Mouse (Mus musculus): ENCODE measurements around the gene Slc6a8.

The Slc6a8 gene

GRCm38 (mm10) chrX:73672879-73673618, at the start of gene Slc6a8:
Gene Slc6a8, plus strand, starts transcription at chrX:73673150.
- no peak for DNase-seq (ENCODE audit: low read depth, low spot score)

DNA sequence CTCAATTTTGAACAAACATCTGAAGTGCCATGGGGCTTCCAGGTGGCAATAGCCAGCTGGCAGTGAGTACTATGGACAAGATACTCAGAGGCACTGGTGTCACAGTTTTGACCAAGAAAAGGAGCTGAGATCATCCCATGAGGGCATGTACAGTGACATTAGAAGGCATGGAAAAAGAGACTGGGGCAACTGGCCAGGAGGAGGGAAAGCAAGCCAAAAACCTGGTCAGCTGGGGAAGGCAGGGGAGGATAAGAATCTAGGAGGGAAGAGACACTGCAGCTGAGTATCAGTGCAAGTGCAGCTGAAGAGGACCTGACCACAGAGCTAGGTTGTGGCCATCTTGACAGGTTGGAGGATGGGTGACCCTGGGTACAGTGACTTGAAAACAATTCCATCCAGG, 46.0 kb upstream of the Slc6a8 start:
- no peak for DNase-seq (ENCODE audit: low read depth, low spot score)

DNA sequence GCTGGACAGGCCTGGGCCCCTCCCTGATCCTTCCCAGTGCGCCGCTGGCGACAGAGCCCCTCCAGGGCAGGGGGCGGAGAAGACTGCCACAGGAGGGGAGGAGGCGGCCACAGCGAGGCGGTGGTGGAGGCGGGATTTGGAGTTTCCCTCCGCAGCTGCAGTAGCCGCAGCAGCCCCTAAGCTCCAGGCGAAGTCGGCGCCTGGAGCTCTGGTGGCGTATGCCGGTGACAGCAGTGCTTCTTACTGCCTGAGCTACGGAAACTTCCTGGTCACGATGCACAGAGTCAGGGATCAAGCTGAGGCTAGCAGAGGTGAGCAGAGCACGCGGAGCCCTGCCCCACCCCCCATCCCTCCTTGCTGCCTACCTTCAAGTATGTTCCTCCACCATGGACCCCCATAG, 37.5 kb upstream of the Slc6a8 start:
- no peak for DNase-seq (ENCODE audit: low read depth, low spot score)

DNA sequence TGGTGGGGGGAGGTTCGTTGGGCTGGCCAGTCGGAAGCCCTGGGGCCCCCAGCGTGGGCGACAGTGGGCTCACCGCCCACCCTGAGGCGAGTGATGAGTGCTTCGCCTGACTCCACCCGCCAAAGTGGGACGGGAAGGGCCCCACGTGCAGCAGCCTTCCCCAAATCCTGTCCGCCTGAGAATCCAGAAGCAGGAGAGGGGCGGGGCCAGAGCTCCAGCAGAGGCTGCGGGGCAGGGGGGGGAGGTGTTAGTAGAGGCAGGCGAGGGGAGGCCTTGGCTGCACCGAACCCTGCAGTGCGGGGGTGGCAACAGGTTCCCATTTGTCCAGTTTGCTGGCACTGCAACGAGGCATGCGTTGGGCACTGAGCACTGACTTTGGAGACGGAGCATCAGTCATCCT, 35.5 kb upstream of the Slc6a8 start:
- DNase-seq (ENCODE audit: low read depth, low spot score), result no peak

DNA sequence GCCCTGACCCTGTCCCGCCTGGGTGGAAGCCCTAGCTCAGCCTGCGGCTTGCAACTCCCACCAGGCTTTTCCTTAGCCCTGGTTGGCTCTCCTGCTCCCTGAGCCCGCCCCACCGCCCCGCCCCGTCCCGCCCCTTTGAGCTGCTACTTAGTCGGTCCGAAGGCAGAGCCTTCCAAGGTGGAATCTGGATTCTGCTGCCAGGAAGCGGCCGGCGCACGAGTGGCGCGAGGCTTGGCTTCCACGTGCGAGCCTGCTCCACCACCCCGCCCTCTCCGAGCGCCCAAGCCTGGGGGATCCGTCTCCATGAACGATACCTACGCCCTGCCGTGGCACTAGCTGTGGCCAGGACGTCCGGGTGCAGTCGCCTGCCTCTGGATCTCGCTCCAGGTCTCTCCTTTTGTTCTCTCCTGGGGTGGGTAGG, 33.7 kb upstream of the Slc6a8 start, which contains the start of gene Dusp9:
Gene Dusp9 (plus strand): TSS at position 165 of the 421 bp plus-strand sequence.
- DNase-seq (ENCODE audit: low read depth, low spot score), result no peak

DNA sequence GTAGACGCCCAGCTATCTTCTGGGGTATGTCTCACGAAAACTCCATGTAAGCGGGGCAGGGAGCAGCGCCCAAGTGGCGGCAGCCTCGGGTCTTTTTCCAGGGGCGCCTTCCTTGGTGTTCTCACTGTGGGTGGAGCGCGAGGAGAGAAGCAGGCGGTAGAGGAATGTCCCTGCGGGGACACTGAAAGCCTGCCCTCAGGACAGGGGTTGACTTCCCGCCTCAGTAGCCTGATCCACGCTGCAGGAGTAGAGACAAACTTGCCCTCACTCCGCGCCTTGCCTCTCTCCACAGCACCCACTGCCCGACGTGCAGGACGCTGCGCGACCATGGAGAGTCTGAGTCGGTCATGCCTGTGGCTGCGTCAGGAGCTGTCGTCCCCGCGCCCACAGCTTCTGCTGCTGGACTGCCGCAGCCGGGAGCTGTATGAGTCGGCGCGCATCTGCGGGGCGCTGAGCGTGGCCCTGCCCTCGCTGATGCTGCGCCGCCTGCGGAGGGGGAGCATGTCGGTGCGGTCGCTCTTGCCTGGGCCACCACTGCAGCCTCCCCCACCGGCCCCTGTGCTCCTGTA, 33.0 kb upstream of the Slc6a8 start:
- DNase-seq (ENCODE audit: low read depth, low spot score), result no peak

DNA sequence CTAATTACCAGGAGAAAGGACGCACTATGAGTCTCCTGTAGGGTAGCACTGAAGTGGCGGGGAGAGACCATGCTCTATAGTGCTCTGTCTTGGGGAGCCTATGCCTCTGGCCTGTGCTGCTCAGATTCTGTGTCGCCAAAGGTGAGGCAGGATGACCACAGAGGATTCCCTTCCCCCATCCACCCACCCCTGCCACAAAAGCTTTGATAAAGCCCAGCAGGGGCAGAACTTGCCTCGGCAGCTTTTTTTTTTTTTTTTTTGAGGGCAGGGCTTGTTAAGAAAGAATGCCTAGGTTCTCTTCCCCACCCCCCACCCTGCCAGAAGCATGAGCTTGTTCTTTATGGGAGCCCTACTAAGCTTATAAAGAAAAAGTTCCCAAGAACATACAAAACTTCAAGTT, 27.8 kb upstream of the Slc6a8 start:
- no peak for DNase-seq (ENCODE audit: low read depth, low spot score)

GRCm38 (mm10) chrX:73650869-73651268, 22.1 kb upstream of the Slc6a8 start:
- DNase-seq (ENCODE audit: low read depth, low spot score), result no peak

GRCm38 (mm10) chrX:73653392-73653791, 19.6 kb upstream of the Slc6a8 start:
- DNase-seq (ENCODE audit: low read depth, low spot score), result no peak

- DNase-seq (ENCODE audit: low read depth, low spot score), result no peak
Measured at GRCm38 (mm10) chrX:73654177-73654576, 18.8 kb upstream of the Slc6a8 start.

- no peak for DNase-seq (ENCODE audit: low read depth, low spot score)
Measured at GRCm38 (mm10) chrX:73655529-73655928, 17.4 kb upstream of the Slc6a8 start.

GRCm38 (mm10) chrX:73658391-73658790, 14.6 kb upstream of the Slc6a8 start:
- DNase-seq (ENCODE audit: low read depth, low spot score), result no peak

GRCm38 (mm10) chrX:73658936-73659574, 13.9 kb upstream of the Slc6a8 start:
- no peak for DNase-seq (ENCODE audit: low read depth, low spot score)

GRCm38 (mm10) chrX:73659575-73660283, 13.2 kb upstream of the Slc6a8 start, which contains the start of gene Pnck:
Gene Pnck, minus strand, starts transcription at chrX:73660117.
- no peak for DNase-seq (ENCODE audit: low read depth, low spot score)

GRCm38 (mm10) chrX:73660284-73660665, 12.7 kb upstream of the Slc6a8 start:
- DNase-seq (ENCODE audit: low read depth, low spot score), result no peak

DNA sequence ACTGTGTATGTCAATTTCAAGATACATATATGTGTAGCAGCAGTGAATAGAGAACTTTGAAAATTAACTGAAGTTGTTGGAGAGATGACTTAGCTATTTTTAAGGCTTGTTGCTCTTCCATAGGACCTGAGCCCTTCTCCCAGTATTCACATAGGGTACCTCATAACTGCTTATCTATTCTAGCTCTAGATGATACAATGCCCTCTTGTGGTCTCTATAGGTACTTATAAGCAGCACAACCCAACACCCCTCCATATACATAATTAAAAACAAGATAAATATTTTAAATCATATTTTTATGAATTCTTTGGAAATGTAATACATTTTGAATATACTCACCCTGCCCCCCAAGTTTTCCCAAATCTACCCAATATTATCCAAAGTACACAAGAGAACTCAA, 9.8 kb upstream of the Slc6a8 start:
- no peak for DNase-seq (ENCODE audit: low read depth, low spot score)

- no peak for DNase-seq (ENCODE audit: low read depth, low spot score)
Measured at GRCm38 (mm10) chrX:73672031-73672431, 919 bp upstream of the Slc6a8 start.

DNA sequence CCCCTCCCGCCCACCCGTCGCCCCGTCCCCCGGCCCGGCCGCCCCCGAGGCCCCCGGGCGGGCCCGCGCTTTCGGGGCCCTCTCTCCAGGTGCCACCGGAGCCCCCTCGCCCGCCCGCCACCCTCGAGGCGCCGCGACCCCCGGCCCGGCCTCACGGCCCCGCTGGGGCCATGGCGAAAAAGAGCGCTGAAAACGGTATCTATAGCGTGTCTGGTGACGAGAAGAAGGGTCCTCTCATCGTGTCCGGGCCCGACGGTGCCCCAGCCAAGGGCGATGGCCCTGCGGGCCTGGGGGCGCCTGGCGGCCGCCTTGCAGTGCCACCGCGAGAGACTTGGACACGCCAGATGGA, 643 bp downstream of the Slc6a8 start:
- no peak for DNase-seq (ENCODE audit: low read depth, low spot score)

DNA sequence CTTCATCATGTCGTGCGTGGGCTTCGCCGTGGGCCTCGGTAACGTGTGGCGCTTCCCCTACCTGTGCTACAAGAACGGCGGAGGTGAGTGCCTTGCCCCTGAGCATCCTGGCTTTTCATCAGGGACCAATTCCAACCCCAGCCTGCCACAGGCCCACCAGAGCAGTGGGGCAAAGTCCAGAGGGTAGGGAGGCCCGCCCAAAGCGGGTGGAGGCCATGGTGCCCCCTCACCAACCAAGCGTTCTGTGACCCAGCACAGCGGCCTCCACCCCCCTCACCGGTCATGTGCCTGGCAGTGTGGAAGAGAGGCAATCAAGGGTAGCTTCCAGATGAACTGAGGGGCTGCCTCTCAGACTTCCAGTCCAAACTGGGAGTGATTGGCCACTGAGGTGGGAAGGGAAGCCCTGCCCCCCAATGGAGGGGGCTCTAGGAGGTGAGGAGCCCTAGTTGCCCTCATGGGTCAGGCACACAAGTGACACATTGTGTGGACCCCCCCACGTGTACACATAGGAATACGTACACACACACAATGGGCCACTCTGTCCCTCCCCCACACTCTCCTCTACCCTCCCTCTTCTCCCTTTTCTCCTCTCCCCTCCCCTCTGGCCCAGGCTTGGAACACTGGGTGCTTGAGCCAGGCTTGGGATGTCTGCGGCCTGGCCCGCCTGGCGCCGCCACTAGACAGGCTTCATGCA, 1.2 kb downstream of the Slc6a8 start:
- no peak for DNase-seq (ENCODE audit: low read depth, low spot score)

GRCm38 (mm10) chrX:73675231-73675630, 2.3 kb downstream of the Slc6a8 start:
- DNase-seq (ENCODE audit: low read depth, low spot score), result no peak

- no peak for DNase-seq (ENCODE audit: low read depth, low spot score)
Measured at GRCm38 (mm10) chrX:73676668-73677067, 3.7 kb downstream of the Slc6a8 start.

- DNase-seq (ENCODE audit: low read depth, low spot score), result no peak
Measured at GRCm38 (mm10) chrX:73684156-73684555, 11.2 kb downstream of the Slc6a8 start.

Measured in brain, embryonic 18.5 days (tissue).